Mouse (Mus musculus) intestine, postnatal 0 days (tissue): ENCODE measurements around the gene Ppp1r9a. TPM values are rescaled to one million over a fixed set of nuclear protein-coding genes. Genes with fewer than 3 reads are reported as not detected.

ENCODE experiments used
- ATAC-seq: fragments of 200-750 bp; cut with Nextera tagmentation; 2 replicates; pipeline ENCODE4 v1.8.0; 2017; ENCODE audit warnings: mild to moderate bottlenecking, moderate TSS enrichment, moderate library complexity
- H3K27ac ChIP-seq: fragments of 300-500 bp; sonication (generic); 2 replicates; pipeline ENCODE4 v1.5.1; 2014; ENCODE audit warnings: mild to moderate bottlenecking, low read depth, low read length, moderate library complexity
- H3K27me3 ChIP-seq: fragments of 300-500 bp; sonication (generic); replicated peaks from 2 replicates; pipeline ENCODE4 v1.6.1; 2014; ENCODE audit warnings: low read length, mixed read lengths; ENCODE audit not compliant: control insufficient read depth, insufficient read depth
- H3K36me3 ChIP-seq: fragments of 300-500 bp; sonication (generic); 2 replicates; pipeline ENCODE4 v1.6.1; 2014; ENCODE audit warnings: mild to moderate bottlenecking, moderate library complexity; ENCODE audit not compliant: control insufficient read depth, insufficient read depth
- H3K4me1 ChIP-seq: fragments of 300-500 bp; sonication (generic); replicated peaks from 2 replicates; pipeline ENCODE4 v1.6.1; 2014; ENCODE audit warnings: antibody characterized with exemption, low read length, mixed read lengths; ENCODE audit not compliant: control insufficient read depth, insufficient read depth
- H3K4me2 ChIP-seq: fragments of 300-500 bp; sonication (generic); replicated peaks from 2 replicates; pipeline ENCODE4 v1.6.1; 2014; ENCODE audit warnings: low read depth, mild to moderate bottlenecking, moderate library complexity
- H3K4me3 ChIP-seq: fragments of 300-500 bp; sonication (generic); 2 replicates; pipeline ENCODE4 v1.5.1; 2014; ENCODE audit warnings: low read depth, low read length
- H3K9ac ChIP-seq: fragments of 300-500 bp; sonication (generic); 2 replicates; pipeline ENCODE4 v1.6.1; 2014; ENCODE audit warnings: mild to moderate bottlenecking, low read depth, low read length
- H3K9me3 ChIP-seq: fragments of 300-500 bp; sonication (generic); 2 replicates; pipeline ENCODE4 v1.6.1; 2016; ENCODE audit warnings: mixed run types; ENCODE audit not compliant: control insufficient read depth
- CTCF ChIP-seq: sonication (generic); IDR thresholded peaks from 2 replicates; pipeline ENCODE4 v1.5.1; 2016; ENCODE audit warnings: low read depth, mild to moderate bottlenecking, control low read depth, antibody characterized with exemption, moderate library complexity
- WGBS: fragments of 180-500 bp; shearing (Covaris S2); extraction: QIAGEN DNeasy Blood & Tissue Kit; methylation state at CpG from one replicate; pipeline ENCODE4 v1.1.7; 2014; 5-methylcytosine and 5-hydroxymethylcytosine counted together
- polyA plus RNA-seq: library from polyadenylated mRNA; unstranded; fragments of >200 nt; fragmentation: Nextera tagmentation; extraction: Ambion mirVana; gene quantifications from 2 replicates; pipeline ENCODE4 v1.2.1, GENCODE M21; 2015

Ppp1r9a gene
- polyA plus RNA-seq, 1 experiment from 2014 or later = 2.1 TPM

DNA sequence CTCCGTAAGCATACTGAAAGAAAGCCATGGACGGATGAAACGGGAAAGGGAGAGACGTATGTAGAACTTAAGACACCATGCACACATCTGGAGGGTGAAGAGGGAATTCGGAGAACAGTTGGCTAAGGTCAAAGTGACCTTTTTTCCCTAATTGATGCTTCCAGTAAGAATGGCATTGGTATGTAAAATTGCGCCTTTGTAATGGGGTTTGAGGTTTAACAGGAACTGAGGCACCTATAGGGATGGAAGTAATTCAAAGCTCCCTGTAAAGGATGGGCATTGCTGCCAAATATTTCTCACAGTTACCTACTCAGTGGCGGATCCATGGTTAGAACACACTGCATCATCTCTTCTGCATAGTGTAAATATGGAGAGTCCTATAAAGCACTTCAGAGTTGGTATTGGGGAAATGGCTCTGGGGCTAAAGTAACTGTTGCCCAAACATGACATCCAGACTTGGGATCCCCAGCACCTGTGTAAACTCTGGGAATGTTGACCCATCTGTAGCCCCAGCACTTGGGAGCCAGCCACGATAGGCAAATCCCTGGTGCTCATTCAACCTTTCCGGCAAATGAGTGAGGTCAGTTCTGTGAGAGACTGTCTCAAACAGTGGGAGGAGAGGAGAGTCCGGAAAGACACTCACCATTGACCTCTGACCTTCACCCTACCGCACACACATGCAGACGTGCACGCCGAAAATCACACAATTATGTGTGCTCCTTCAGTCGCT, 216.6 kb downstream of the Ppp1r9a start:
- H3K4me1 ChIP-seq = no peaks in the 10 kb centered on the region
- H3K9me3 ChIP-seq = no peaks in the 10 kb centered on the region
- no peaks in the 10 kb centered on the region for H3K27me3 ChIP-seq
- ATAC-seq = no peak
- H3K27ac ChIP-seq = no peak overlapping the region
- 92% methylated on average over 15 of the region's 15 CpGs for WGBS
- H3K4me3 ChIP-seq = no peak overlapping the region
- H3K4me2 ChIP-seq = no peak overlapping the region
- H3K9ac ChIP-seq = no peak overlapping the region
- H3K36me3 ChIP-seq = no peaks in the 10 kb centered on the region; the same call in 1 of the 2 replicates
- no peak for TF ChIP-seq CTCF

DNA sequence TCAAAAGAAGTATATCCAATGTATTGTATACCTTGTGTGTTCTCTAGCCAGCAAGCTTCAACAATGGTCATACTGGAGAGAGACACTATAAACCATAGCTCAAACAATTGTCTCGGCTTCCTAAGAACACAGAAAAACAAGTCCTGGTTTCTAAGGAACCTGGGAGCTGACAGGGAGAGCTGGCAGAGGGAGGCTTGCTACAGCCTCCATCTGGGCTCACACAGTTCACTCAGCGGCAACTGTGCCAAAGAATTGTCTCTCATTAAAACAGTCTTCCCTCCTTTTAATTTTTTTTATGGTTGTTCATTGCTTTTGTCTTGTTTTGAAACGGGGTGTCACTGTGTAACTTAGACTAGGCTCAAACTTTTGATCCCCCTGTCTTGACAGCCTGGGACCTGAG, 217.5 kb downstream of the Ppp1r9a start:
- no peak for TF ChIP-seq CTCF
- no peak overlapping the region for H3K27ac ChIP-seq
- WGBS = 65% methylated on average over 3 of the region's 3 CpGs
- no peak for ATAC-seq
- H3K9ac ChIP-seq = no peak overlapping the region
- no peak overlapping the region for H3K4me3 ChIP-seq
- no peaks in the 10 kb centered on the region for H3K4me1 ChIP-seq
- H3K27me3 ChIP-seq = no peaks in the 10 kb centered on the region
- no peak overlapping the region for H3K4me2 ChIP-seq
- H3K36me3 ChIP-seq = no peaks in the 10 kb centered on the region; the same call in 1 of the 2 replicates
- no peaks in the 10 kb centered on the region for H3K9me3 ChIP-seq

DNA sequence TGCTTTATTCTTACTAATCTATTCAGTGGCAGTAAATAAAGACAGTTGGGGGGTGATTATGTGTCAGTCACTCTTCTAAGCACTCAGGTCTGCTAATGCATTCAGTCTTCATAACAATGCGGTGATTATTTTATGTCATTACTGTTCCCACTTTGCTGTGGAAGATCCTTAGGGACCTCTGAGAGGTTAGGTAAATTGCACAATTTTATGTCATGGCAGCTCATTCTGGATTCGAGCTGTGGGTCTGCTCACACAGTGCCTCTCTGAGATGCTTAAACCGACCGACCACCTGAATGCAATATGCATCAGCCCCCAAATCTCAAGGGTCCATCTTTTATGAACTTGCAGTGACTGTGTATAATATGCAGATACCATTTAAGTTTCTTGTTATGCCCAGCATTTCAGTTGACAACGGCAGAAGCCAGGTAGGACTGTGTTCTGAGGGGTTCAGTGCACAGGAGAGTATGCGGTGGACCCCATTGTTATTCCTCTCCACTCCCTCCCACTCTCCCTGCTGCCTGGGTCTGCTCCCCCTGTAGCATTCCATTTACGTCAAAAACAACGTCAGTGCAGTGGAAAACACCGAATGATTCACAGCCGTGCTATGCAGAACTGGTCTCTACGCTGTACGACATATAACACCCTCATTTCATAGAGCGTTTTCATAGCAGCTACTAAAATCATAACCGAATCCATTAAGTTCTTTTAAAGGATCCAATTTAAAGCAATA, 226.8 kb downstream of the Ppp1r9a start:
- H3K4me1 ChIP-seq = no peaks in the 10 kb centered on the region
- no peak for TF ChIP-seq CTCF
- 91% methylated on average over 14 of the region's 14 CpGs for WGBS
- no peaks in the 10 kb centered on the region for H3K9me3 ChIP-seq
- H3K27me3 ChIP-seq = no peaks in the 10 kb centered on the region
- H3K9ac ChIP-seq = no peak overlapping the region
- no peak overlapping the region for H3K4me2 ChIP-seq
- no peak overlapping the region for H3K4me3 ChIP-seq
- no peaks in the 10 kb centered on the region for H3K36me3 ChIP-seq
- H3K27ac ChIP-seq = no peak overlapping the region
- no peak for ATAC-seq

DNA sequence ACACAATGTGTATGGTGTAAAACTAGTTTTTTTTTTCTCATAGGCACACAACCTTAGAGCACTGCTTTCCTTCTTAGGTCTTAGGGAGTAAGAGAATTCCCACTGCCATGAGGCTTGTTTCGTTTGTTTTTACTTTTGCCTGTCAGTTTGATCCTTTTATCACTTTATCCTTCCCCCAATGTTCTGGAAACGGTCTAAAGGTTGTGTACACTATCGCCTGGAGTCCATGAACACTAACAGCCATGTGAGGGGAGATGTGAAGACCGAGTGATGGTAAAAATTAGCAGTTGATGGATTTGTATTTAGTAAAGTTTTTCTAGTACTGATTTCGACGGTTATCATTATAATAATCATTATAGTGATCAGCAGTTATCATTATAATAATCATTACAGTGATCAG, 232.3 kb downstream of the Ppp1r9a start:
- TF ChIP-seq CTCF = no peak
- Histone ChIP-seq H3K27ac (no peak overlapping the region), H3K9me3 (no peaks in the 10 kb centered on the region), H3K27me3 (no peaks in the 10 kb centered on the region), H3K4me2 (no peak overlapping the region), H3K9ac (no peak overlapping the region), H3K36me3 (no peaks in the 10 kb centered on the region), H3K4me1 (no peaks in the 10 kb centered on the region), H3K4me3 (no peak overlapping the region)
- 53% methylated on average over 6 of the region's 6 CpGs for WGBS
- no peak for ATAC-seq

DNA sequence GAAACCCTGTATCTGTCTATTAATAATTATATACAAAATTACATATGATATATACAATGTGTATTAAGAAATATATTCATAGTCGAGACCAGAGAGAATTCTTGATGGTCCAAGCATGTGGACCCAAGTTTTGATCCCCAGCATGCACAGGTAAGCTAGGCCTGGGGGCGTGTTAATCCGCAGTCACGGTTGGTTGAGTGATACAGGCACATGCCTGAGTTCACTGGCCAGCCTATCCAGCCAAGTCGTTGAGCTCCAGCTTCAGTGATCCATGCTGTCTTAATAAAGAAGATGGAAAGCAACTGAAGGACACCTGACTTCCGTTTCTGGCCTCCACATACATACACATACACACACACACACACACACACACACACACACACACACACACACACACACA, 233.3 kb downstream of the Ppp1r9a start:
- no peaks in the 10 kb centered on the region for H3K9me3 ChIP-seq
- no peak overlapping the region for H3K9ac ChIP-seq
- no peaks in the 10 kb centered on the region for H3K27me3 ChIP-seq
- no peak for ATAC-seq
- 78% methylated on average over 6 of the region's 6 CpGs for WGBS
- H3K36me3 ChIP-seq = no peaks in the 10 kb centered on the region
- no peak overlapping the region for H3K4me2 ChIP-seq
- H3K27ac ChIP-seq = no peak overlapping the region
- no peak for TF ChIP-seq CTCF
- no peak overlapping the region for H3K4me3 ChIP-seq
- H3K4me1 ChIP-seq = no peaks in the 10 kb centered on the region

DNA sequence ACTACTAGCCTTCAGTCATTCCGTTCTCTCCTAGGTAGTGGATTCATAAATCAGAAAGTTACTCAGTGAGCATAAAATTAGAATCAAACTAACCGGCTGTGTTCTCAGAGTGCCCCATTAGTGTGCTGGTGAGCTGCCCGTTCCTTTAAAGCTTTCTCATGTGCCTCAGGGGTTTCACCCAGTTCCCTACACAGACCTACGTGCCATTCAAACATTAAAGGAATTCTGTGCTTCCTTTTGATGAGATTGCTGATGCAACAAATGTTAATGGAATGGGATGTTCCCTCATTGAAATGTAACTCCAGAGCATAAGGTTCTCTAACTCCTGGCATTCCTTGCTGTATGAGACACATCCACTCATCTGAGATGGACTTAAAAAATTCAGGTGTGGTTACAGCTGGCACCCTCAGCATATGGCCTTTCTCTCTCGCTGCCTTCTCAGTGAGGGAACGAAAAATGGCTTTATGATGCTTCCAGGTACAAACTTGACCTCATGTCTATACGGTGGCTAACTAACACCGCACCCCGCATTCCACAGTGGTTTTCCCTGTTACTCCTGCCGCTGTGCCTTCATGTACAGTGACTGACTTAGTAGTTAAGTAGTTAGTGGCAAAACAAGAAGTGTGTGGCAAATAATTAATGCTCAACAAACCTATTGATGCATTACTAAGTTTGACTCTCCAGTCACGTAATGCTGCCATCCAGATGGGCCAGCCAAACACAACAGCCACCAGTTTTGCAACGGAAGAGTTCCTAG, 236.3 kb downstream of the Ppp1r9a start:
- H3K27ac ChIP-seq = no peak overlapping the region
- TF ChIP-seq CTCF = no peak
- no peak overlapping the region for H3K4me2 ChIP-seq
- 91% methylated on average over 12 of the region's 12 CpGs for WGBS
- ATAC-seq = no peak
- H3K27me3 ChIP-seq = no peaks in the 10 kb centered on the region
- H3K36me3 ChIP-seq = no peaks in the 10 kb centered on the region
- H3K4me3 ChIP-seq = no peak overlapping the region
- no peaks in the 10 kb centered on the region for H3K9me3 ChIP-seq
- no peak overlapping the region for H3K9ac ChIP-seq
- no peaks in the 10 kb centered on the region for H3K4me1 ChIP-seq
